Mouse (Mus musculus): ENCODE measurements around the gene Scube1. TPM values are rescaled to one million over a fixed set of nuclear protein-coding genes. Genes with fewer than 3 reads are reported as not detected.

Scube1 gene
- polyA plus RNA-seq, 2 experiments = 13.9 to 31.2 TPM

- Histone ChIP-seq H3K27me3 (ENCODE audit: control insufficient read depth, insufficient read depth, low read length) (no peaks in the 10 kb centered on the region), H3K4me1 (ENCODE audit: control insufficient read depth, insufficient read depth, low read length) (no peaks in the 10 kb centered on the region), H3K36me3 (ENCODE audit: control insufficient read depth, insufficient read depth, low read length) (peaks cover 64% of the 10 kb centered on the region), H3K4me2 (replicated peaks; ENCODE audit: low read depth, low read length, severe bottlenecking) (no peak overlapping the region), H3K27ac (replicated peaks; ENCODE audit: low read depth, low read length) (no peak overlapping the region), H3K9me3 (ENCODE audit: control insufficient read depth, low read length) (no peaks in the 10 kb centered on the region), H3K9ac (ENCODE audit: low read depth, low read length, severe bottlenecking) (no peak overlapping the region), H3K4me3 (replicated peaks; ENCODE audit: low read length) (no peak overlapping the region)
- ATAC-seq (ENCODE audit: low FRiP score, low read depth) (no peak), DNase-seq (ENCODE audit: low spot score) (no peak)
- 94% methylated on average over 9 of the region's 9 CpGs for WGBS
- TF ChIP-seq POLR2A (IDR thresholded peaks at IDR 0.05; ENCODE audit: borderline replicate concordance, extremely low read depth, insufficient read depth, insufficient read length) = no peak
Observed at GRCm38 (mm10) chr15:83576651-83577050, 148.2 kb downstream of the Scube1 start.

GRCm38 (mm10) chr15:83575543-83575942, 149.3 kb downstream of the Scube1 start:
- no peak for TF ChIP-seq POLR2A (IDR thresholded peaks at IDR 0.05; ENCODE audit: borderline replicate concordance, extremely low read depth, insufficient read depth, insufficient read length)
- Histone ChIP-seq H3K36me3 (ENCODE audit: control insufficient read depth, insufficient read depth, low read length) (peaks cover 53% of the 10 kb centered on the region), H3K4me2 (replicated peaks; ENCODE audit: low read depth, low read length, severe bottlenecking) (no peak overlapping the region), H3K27me3 (ENCODE audit: control insufficient read depth, insufficient read depth, low read length) (no peaks in the 10 kb centered on the region), H3K27ac (replicated peaks; ENCODE audit: low read depth, low read length) (no peak overlapping the region), H3K4me3 (replicated peaks; ENCODE audit: low read length) (no peak overlapping the region), H3K9me3 (ENCODE audit: control insufficient read depth, low read length) (no peaks in the 10 kb centered on the region), H3K9ac (ENCODE audit: low read depth, low read length, severe bottlenecking) (no peak overlapping the region), H3K4me1 (ENCODE audit: control insufficient read depth, insufficient read depth, low read length) (no peaks in the 10 kb centered on the region)
- 92% methylated on average over 8 of the region's 8 CpGs for WGBS
- ATAC-seq (ENCODE audit: low FRiP score, low read depth) = no peak
- DNase-seq (ENCODE audit: low spot score) = no peak

- H3K9ac ChIP-seq (ENCODE audit: low read depth, low read length, severe bottlenecking) = no peak overlapping the region
- no peaks in the 10 kb centered on the region for H3K27me3 ChIP-seq (ENCODE audit: control insufficient read depth, insufficient read depth, low read length)
- no peak for ATAC-seq (ENCODE audit: low FRiP score, low read depth)
- no peak overlapping the region for H3K4me2 ChIP-seq (replicated peaks; ENCODE audit: low read depth, low read length, severe bottlenecking)
- TF ChIP-seq POLR2A (IDR thresholded peaks at IDR 0.05; ENCODE audit: borderline replicate concordance, extremely low read depth, insufficient read depth, insufficient read length) = no peak
- no peaks in the 10 kb centered on the region for H3K4me1 ChIP-seq (ENCODE audit: control insufficient read depth, insufficient read depth, low read length)
- H3K4me3 ChIP-seq (replicated peaks; ENCODE audit: low read length) = no peak overlapping the region
- no peaks in the 10 kb centered on the region for H3K9me3 ChIP-seq (ENCODE audit: control insufficient read depth, low read length)
- WGBS = 83% methylated on average over 6 of the region's 6 CpGs
- no peak overlapping the region for H3K27ac ChIP-seq (replicated peaks; ENCODE audit: low read depth, low read length)
- peaks cover 46% of the 10 kb centered on the region for H3K36me3 ChIP-seq (ENCODE audit: control insufficient read depth, insufficient read depth, low read length)
- DNase-seq (ENCODE audit: low spot score) = no peak
Observed at GRCm38 (mm10) chr15:83574731-83575351, 150.0 kb downstream of the Scube1 start.

GRCm38 (mm10) chr15:83573606-83574005, 151.2 kb downstream of the Scube1 start:
- ATAC-seq (ENCODE audit: low FRiP score, low read depth) (no peak), DNase-seq (ENCODE audit: low spot score) (no peak)
- Histone ChIP-seq H3K4me3 (replicated peaks; ENCODE audit: low read length) (no peak overlapping the region), H3K27ac (replicated peaks; ENCODE audit: low read depth, low read length) (no peak overlapping the region), H3K4me2 (replicated peaks; ENCODE audit: low read depth, low read length, severe bottlenecking) (no peak overlapping the region), H3K9me3 (ENCODE audit: control insufficient read depth, low read length) (no peaks in the 10 kb centered on the region), H3K36me3 (ENCODE audit: control insufficient read depth, insufficient read depth, low read length) (peaks cover 34% of the 10 kb centered on the region), H3K27me3 (ENCODE audit: control insufficient read depth, insufficient read depth, low read length) (no peaks in the 10 kb centered on the region), H3K4me1 (ENCODE audit: control insufficient read depth, insufficient read depth, low read length) (no peaks in the 10 kb centered on the region), H3K9ac (ENCODE audit: low read depth, low read length, severe bottlenecking) (no peak overlapping the region)
- WGBS = 92% methylated on average over 12 of the region's 12 CpGs
- TF ChIP-seq POLR2A (IDR thresholded peaks at IDR 0.05; ENCODE audit: borderline replicate concordance, extremely low read depth, insufficient read depth, insufficient read length) = no peak

- Histone ChIP-seq H3K27ac (replicated peaks; ENCODE audit: low read depth, low read length) (no peak overlapping the region), H3K4me3 (replicated peaks; ENCODE audit: low read length) (no peak overlapping the region), H3K4me2 (replicated peaks; ENCODE audit: low read depth, low read length, severe bottlenecking) (no peak overlapping the region), H3K9me3 (ENCODE audit: control insufficient read depth, low read length) (no peaks in the 10 kb centered on the region), H3K9ac (ENCODE audit: low read depth, low read length, severe bottlenecking) (no peak overlapping the region), H3K36me3 (ENCODE audit: control insufficient read depth, insufficient read depth, low read length) (peaks cover 24% of the 10 kb centered on the region), H3K4me1 (ENCODE audit: control insufficient read depth, insufficient read depth, low read length) (no peaks in the 10 kb centered on the region), H3K27me3 (ENCODE audit: control insufficient read depth, insufficient read depth, low read length) (no peaks in the 10 kb centered on the region)
- 83% methylated on average over 4 of the region's 4 CpGs for WGBS
- no peak for ATAC-seq (ENCODE audit: low FRiP score, low read depth)
- no peak for TF ChIP-seq POLR2A (IDR thresholded peaks at IDR 0.05; ENCODE audit: borderline replicate concordance, extremely low read depth, insufficient read depth, insufficient read length)
- DNase-seq (ENCODE audit: low spot score) = no peak
Observed at GRCm38 (mm10) chr15:83572132-83572531, 152.7 kb downstream of the Scube1 start.

Measured in limb, embryonic 14.5 days (tissue).